Mouse (Mus musculus): ENCODE results near the gene Kcnip2.

- no peak for TF ChIP-seq CTCF (IDR thresholded peaks at IDR 0.05; ENCODE audit: control insufficient read depth, insufficient read depth, low read length)
- no peak for TF ChIP-seq POLR2A (IDR thresholded peaks at IDR 0.05; ENCODE audit: borderline replicate concordance, control insufficient read depth, low read depth, low read length)
These were observed 64.0 kb downstream of the Kcnip2 start for GRCm38 (mm10) chr19:45751881-45752280.

Data from bone marrow, adult 2 months (tissue).